Mouse (Mus musculus) midbrain, postnatal 0 days (tissue): ENCODE measurements at regions not wholly inside any gene's neighbourhood (a gene's known extent, or its start where the extent isn't known, plus 50 kb on each side); places are given as distances from the start of the nearest gene placed in this dataset.
A peak's percentile ranks its signal among the peaks of the same experiment; 100 is the strongest.

Source experiments
- ATAC-seq: fragments of 200-750 bp; cut with Nextera tagmentation; 2 replicates; pipeline ENCODE4 v1.8.0; 2017; ENCODE audit warnings: moderate number of reproducible peaks, mild to moderate bottlenecking, moderate TSS enrichment, moderate library complexity; ENCODE audit not compliant: low FRiP score
- DNase-seq: peaks from one replicate; pipeline ENCODE4 v3.0.0-alpha.2; 2015; ENCODE audit warnings: low spot score
- H3K27ac ChIP-seq: fragments of 300-500 bp; sonication (generic); 2 replicates; pipeline ENCODE4 v1.5.1; 2014; ENCODE audit warnings: low read depth, mild to moderate bottlenecking, low read length, mixed read lengths
- H3K27me3 ChIP-seq: fragments of 300-500 bp; sonication (generic); 2 replicates; pipeline ENCODE4 v1.6.1; 2014; ENCODE audit warnings: low read length, control low read depth, mixed read lengths; ENCODE audit not compliant: insufficient read depth
- H3K36me3 ChIP-seq: fragments of 300-500 bp; sonication (generic); 2 replicates; pipeline ENCODE4 v1.6.1; 2014; ENCODE audit warnings: low read length, control low read depth, mixed read lengths; ENCODE audit not compliant: insufficient read depth
- H3K4me1 ChIP-seq: fragments of 300-500 bp; sonication (generic); 2 replicates; pipeline ENCODE4 v1.6.1; 2014; ENCODE audit warnings: mild to moderate bottlenecking, control low read depth, antibody characterized with exemption, low read length, mixed read lengths; ENCODE audit not compliant: insufficient read depth
- H3K4me2 ChIP-seq: fragments of 300-500 bp; sonication (generic); 2 replicates; pipeline ENCODE4 v1.6.1; 2014; ENCODE audit warnings: low read depth, mild to moderate bottlenecking, low read length, mixed read lengths; ENCODE audit not compliant: poor library complexity, severe bottlenecking
- H3K4me3 ChIP-seq: fragments of 300-500 bp; sonication (generic); 2 replicates; pipeline ENCODE4 v1.5.1; 2014; ENCODE audit warnings: low read depth, mild to moderate bottlenecking, low read length, moderate library complexity
- H3K9ac ChIP-seq: fragments of 300-500 bp; sonication (generic); replicated peaks from 2 replicates; pipeline ENCODE4 v1.6.1; 2014; ENCODE audit warnings: mild to moderate bottlenecking, low read length, moderate library complexity, mixed read lengths; ENCODE audit not compliant: poor library complexity, severe bottlenecking
- H3K9me3 ChIP-seq: fragments of 300-500 bp; sonication (generic); 2 replicates; pipeline ENCODE4 v1.6.1; 2016; ENCODE audit warnings: low read length, control low read depth
- CTCF ChIP-seq: IDR thresholded peaks from 2 replicates; pipeline ENCODE4 v1.5.1; 2016; ENCODE audit warnings: antibody characterized with exemption, mild to moderate bottlenecking
- WGBS: fragments of 180-500 bp; shearing (Covaris S2); extraction: QIAGEN DNeasy Blood & Tissue Kit; methylation state at CpG from one replicate; pipeline ENCODE4 v1.1.7; 2014; 5-methylcytosine and 5-hydroxymethylcytosine counted together

- no peak overlapping the region for H3K4me3 ChIP-seq
- no peak overlapping the region for H3K4me2 ChIP-seq
- no peak overlapping the region for H3K9ac ChIP-seq
- TF ChIP-seq CTCF: no peak
- no peaks in the 10 kb centered on the region for H3K36me3 ChIP-seq
- H3K27me3 ChIP-seq: no peaks in the 10 kb centered on the region
- 87% methylated on average over 7 of the region's 7 CpGs for WGBS
- H3K9me3 ChIP-seq: no peaks in the 10 kb centered on the region
- H3K27ac ChIP-seq: no peak overlapping the region
- no peak for DNase-seq
- no peak for ATAC-seq
- no peaks in the 10 kb centered on the region for H3K4me1 ChIP-seq
Observed at GRCm38 (mm10) chr4:106149471-106150048, 166.5 kb upstream of the Usp24 start.

DNA sequence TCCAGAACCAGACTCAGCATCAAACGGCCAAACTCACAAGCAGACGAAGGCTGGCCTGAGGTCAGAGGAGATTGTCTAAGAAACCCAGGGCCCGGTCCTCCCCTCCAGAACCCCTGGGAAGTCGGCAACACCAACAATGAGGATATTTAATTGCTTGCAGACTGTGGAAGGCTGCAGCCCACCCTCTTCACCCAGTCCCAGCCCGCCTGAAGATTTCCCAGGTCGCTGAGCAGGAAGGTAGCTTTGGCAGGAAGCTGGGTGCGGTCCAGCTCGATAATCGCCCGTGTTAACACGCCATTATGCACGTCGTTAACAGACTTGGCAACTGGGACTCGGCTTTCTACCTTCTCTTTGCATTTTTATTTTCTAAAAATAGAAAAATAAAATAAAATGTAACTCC, 165.2 kb upstream of the Usp24 start:
- H3K27ac ChIP-seq: no peak overlapping the region
- no peak for TF ChIP-seq CTCF
- no peaks in the 10 kb centered on the region for H3K9me3 ChIP-seq
- H3K4me2 ChIP-seq: no peak overlapping the region
- no peak for ATAC-seq
- H3K4me1 ChIP-seq: no peaks in the 10 kb centered on the region
- H3K4me3 ChIP-seq: no peak overlapping the region
- no peaks in the 10 kb centered on the region for H3K27me3 ChIP-seq
- no peaks in the 10 kb centered on the region for H3K36me3 ChIP-seq
- no peak for DNase-seq
- H3K9ac ChIP-seq: no peak overlapping the region
- 71% methylated on average over 14 of the region's 14 CpGs for WGBS

DNA sequence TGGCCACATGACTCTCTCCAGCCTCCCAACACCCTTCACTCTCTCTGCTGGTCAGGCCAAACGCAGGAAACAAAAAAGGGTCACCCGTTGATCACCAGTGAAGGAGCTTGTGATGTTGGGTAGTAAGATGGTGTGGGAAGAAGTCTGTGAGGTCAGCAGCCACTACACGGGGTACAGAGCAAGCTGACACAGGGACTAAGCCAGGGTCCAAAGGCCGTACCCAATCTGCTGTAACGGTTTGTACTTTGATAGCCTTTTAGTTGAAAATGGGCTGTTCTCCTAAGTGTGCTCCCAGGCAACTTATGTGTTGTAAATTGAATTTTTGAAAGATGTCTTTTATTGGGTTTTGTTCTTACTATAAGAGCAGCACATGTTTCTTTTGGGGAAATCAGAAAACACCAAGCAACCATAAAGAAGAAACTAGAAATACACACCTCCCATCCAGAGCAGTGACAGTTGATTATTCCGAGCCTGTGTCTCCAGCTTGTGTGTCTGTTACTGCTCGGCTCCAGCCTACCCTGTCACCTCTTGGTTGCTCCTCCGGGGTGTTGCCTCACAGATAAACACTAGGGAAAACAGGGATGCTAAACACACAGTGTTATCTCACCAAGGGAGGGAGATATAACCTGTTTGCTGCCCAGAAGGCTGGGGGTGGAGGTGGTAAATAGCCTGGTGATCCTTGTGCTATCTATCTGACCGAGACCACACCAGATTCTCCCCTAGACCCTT, 158.4 kb upstream of the Usp24 start:
- H3K4me1 ChIP-seq: no peaks in the 10 kb centered on the region
- ATAC-seq: no peak
- H3K4me2 ChIP-seq: no peak overlapping the region
- no peaks in the 10 kb centered on the region for H3K9me3 ChIP-seq
- H3K27me3 ChIP-seq: no peaks in the 10 kb centered on the region
- H3K36me3 ChIP-seq: no peaks in the 10 kb centered on the region
- no peak overlapping the region for H3K27ac ChIP-seq
- TF ChIP-seq CTCF: no peak
- H3K4me3 ChIP-seq: no peak overlapping the region
- no peak overlapping the region for H3K9ac ChIP-seq
- WGBS: 89% methylated on average over 9 of the region's 9 CpGs
- no peak for DNase-seq

GRCm38 (mm10) chr4:106161592-106161991, 154.4 kb upstream of the Usp24 start:
- TF ChIP-seq CTCF: peak; percentile 40
- no peak overlapping the region for H3K4me3 ChIP-seq
- DNase-seq: no peak
- no peaks in the 10 kb centered on the region for H3K36me3 ChIP-seq
- H3K4me2 ChIP-seq: no peak overlapping the region
- no peaks in the 10 kb centered on the region for H3K9me3 ChIP-seq
- H3K27ac ChIP-seq: no peak overlapping the region
- 52% methylated on average over 2 of the region's 2 CpGs for WGBS
- no peaks in the 10 kb centered on the region for H3K4me1 ChIP-seq
- H3K27me3 ChIP-seq: no peaks in the 10 kb centered on the region
- ATAC-seq: no peak
- H3K9ac ChIP-seq: no peak overlapping the region

- H3K36me3 ChIP-seq: no peaks in the 10 kb centered on the region
- no peak for TF ChIP-seq CTCF
- H3K9me3 ChIP-seq: no peaks in the 10 kb centered on the region
- H3K4me3 ChIP-seq: no peak overlapping the region
- DNase-seq: no peak
- no peak overlapping the region for H3K27ac ChIP-seq
- no peak overlapping the region for H3K4me2 ChIP-seq
- no peaks in the 10 kb centered on the region for H3K4me1 ChIP-seq
- no peaks in the 10 kb centered on the region for H3K27me3 ChIP-seq
- WGBS: 82% methylated on average over 1 of the region's 1 CpGs
- no peak for ATAC-seq
- no peak overlapping the region for H3K9ac ChIP-seq
Observed at GRCm38 (mm10) chr4:106162551-106162950, 153.5 kb upstream of the Usp24 start.

DNA sequence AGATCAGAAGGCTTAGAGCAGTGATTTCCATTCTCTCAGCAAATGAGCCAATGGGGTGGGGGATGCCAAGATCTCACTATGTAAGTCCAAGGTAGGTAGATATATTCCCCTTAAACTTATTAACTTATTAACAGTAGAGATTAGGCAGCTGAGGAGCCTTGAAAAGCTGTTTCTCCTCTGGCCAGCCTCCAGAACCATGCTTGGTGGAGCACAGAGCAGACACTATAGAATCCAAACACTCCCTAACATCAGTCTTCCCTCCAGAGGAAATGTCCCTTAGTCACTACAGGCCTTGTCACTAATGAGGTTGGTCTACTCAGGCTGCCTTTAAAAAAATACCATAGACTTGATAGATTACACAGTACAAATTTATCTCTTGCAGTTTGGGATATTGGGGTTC, 152.8 kb upstream of the Usp24 start:
- H3K27me3 ChIP-seq: no peaks in the 10 kb centered on the region
- ATAC-seq (no peak), DNase-seq (no peak)
- no peak overlapping the region for H3K4me2 ChIP-seq
- no peak for TF ChIP-seq CTCF
- no peak overlapping the region for H3K9ac ChIP-seq
- no peaks in the 10 kb centered on the region for H3K9me3 ChIP-seq
- H3K4me1 ChIP-seq: no peaks in the 10 kb centered on the region
- no peaks in the 10 kb centered on the region for H3K36me3 ChIP-seq
- H3K27ac ChIP-seq: no peak overlapping the region
- no peak overlapping the region for H3K4me3 ChIP-seq
